Mouse (Mus musculus): ENCODE data around the gene Gm17606. TPM values are rescaled to one million over a fixed set of nuclear protein-coding genes. Genes with fewer than 3 reads are reported as not detected.

Gm17606 gene
- polyA plus RNA-seq, 1 experiment = not detected

DNA sequence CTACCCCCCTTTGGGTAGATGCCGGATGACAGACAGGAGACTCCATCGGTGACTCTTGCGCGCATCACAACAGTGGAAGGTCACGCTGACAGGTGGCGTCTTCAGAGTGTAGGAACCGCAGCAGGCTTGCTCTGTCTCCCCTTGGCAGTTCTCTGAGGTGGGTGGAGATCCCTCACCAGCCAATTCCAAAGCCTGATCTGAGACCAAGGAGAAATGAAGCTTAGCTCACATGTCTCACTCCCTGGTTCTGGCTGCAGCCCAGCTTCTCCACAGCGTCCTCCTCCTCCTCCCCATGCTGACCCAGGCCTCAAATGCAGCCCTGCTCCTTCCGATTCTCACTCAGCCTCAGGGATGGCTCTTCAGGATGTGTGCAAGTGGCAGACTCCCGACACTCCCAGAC is 15.8 kb upstream of the Gm17606 start:
- Histone ChIP-seq H3K36me3 (ENCODE audit: control insufficient read depth, insufficient read depth) (no peaks in the 10 kb centered on the region), H3ac (ENCODE audit: control insufficient read depth, insufficient read length) (no peak overlapping the region), H3K4me3 (no peak overlapping the region), H3K4me2 (ENCODE audit: low read depth) (no peak overlapping the region), H3K79me2 (ENCODE audit: control insufficient read depth, insufficient read depth) (no peaks in the 10 kb centered on the region), H3K27me3 (ENCODE audit: control insufficient read depth, insufficient read depth, insufficient read length) (no peaks in the 10 kb centered on the region)
- TF ChIP-seq MYOD1 (IDR thresholded peaks at IDR 0.05; ENCODE audit: control insufficient read depth in 1 of 3, insufficient read length in 2 of 3, low read depth in 2 of 3) = peak in 1 of 3 experiments; percentile 16
- TF ChIP-seq E2F4 (IDR thresholded peaks at IDR 0.05; ENCODE audit: insufficient read depth) = no peak

DNA sequence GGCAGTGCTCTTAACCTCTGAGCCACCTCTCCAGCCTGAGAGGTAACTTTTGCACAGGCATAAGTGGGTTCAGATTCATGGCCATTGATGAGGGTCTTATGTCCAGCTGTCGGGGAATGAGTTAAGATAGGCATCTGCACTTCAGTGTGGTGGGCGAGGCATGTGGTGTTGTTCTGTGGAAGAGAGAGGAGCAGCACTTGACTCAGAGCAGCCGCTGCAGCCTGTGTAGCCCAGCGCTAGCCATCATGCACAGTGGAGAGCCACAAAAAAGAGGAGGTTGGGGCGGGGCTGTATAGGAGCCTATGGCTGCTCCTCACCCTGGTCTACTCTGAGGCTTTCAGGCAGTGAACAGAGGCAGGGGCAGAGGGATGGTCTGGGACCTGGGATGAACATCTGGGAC is 12.6 kb upstream of the Gm17606 start:
- Histone ChIP-seq H3ac (ENCODE audit: control insufficient read depth, insufficient read length) (no peak overlapping the region), H3K79me2 (ENCODE audit: control insufficient read depth, insufficient read depth) (no peaks in the 10 kb centered on the region), H3K27me3 (ENCODE audit: control insufficient read depth, insufficient read depth, insufficient read length) (no peaks in the 10 kb centered on the region), H3K4me3 (no peak overlapping the region), H3K4me2 (ENCODE audit: low read depth) (no peak overlapping the region), H3K36me3 (ENCODE audit: control insufficient read depth, insufficient read depth) (no peaks in the 10 kb centered on the region)
- TF ChIP-seq POLR2A (IDR thresholded peaks at IDR 0.05; ENCODE audit: insufficient read length, low read depth) (no peak), TCF12 (IDR thresholded peaks at IDR 0.05; ENCODE audit: insufficient read depth, poor library complexity, severe bottlenecking) (no peak), MYOG (IDR thresholded peaks at IDR 0.05; ENCODE audit: control insufficient read depth in 1 of 3, insufficient read depth in 1 of 3, insufficient read length in 2 of 3, low read depth in 2 of 3) (peak in 2 of 3 experiments; percentile 16 to 65), MYOD1 (IDR thresholded peaks at IDR 0.05; ENCODE audit: control insufficient read depth in 1 of 3, insufficient read length in 2 of 3, low read depth in 2 of 3) (peak in 2 of 3 experiments; percentile 45 to 60)

DNA sequence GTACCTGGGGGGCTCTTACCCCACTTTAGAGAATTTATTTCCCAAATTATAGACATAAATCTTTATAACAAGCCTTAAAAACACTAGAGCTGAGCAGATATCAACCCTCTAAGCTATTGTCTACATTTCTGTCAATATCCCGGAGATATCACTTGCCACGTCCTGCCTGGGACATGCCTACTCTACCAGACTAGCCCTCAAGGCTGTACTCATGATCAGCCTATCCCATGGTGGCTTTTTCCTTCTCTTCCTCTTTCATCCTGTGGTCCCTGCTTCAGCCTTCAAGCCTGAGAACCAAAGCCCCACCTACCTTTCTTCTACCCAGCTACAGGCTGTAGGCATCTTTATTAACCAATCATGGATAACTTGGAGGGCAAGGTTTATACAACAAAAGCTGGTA is 11.0 kb upstream of the Gm17606 start:
- Histone ChIP-seq H3K4me3 (no peak overlapping the region), H3K4me2 (ENCODE audit: low read depth) (no peak overlapping the region), H3K79me2 (ENCODE audit: control insufficient read depth, insufficient read depth) (no peaks in the 10 kb centered on the region), H3K36me3 (ENCODE audit: control insufficient read depth, insufficient read depth) (no peaks in the 10 kb centered on the region), H3ac (ENCODE audit: control insufficient read depth, insufficient read length) (no peak overlapping the region), H3K27me3 (ENCODE audit: control insufficient read depth, insufficient read depth, insufficient read length) (no peaks in the 10 kb centered on the region)
- no peak for TF ChIP-seq POLR2A (IDR thresholded peaks at IDR 0.05; ENCODE audit: insufficient read length, low read depth)
- TF ChIP-seq CEBPB (IDR thresholded peaks at IDR 0.05; ENCODE audit: insufficient read depth, poor library complexity, severe bottlenecking) = no peak
- no peak for TF ChIP-seq SRF (IDR thresholded peaks at IDR 0.05; ENCODE audit: control insufficient read depth, insufficient read length, low read depth)
- no peak for TF ChIP-seq REST (IDR thresholded peaks at IDR 0.05; ENCODE audit: insufficient read depth, insufficient read length)
- no peak for TF ChIP-seq MYOD1 (IDR thresholded peaks at IDR 0.05; ENCODE audit: control insufficient read depth in 1 of 3, insufficient read length in 2 of 3, low read depth in 2 of 3)
- no peak for TF ChIP-seq POLR2AphosphoS2 (IDR thresholded peaks at IDR 0.05; ENCODE audit: insufficient read length, low read depth)

DNA sequence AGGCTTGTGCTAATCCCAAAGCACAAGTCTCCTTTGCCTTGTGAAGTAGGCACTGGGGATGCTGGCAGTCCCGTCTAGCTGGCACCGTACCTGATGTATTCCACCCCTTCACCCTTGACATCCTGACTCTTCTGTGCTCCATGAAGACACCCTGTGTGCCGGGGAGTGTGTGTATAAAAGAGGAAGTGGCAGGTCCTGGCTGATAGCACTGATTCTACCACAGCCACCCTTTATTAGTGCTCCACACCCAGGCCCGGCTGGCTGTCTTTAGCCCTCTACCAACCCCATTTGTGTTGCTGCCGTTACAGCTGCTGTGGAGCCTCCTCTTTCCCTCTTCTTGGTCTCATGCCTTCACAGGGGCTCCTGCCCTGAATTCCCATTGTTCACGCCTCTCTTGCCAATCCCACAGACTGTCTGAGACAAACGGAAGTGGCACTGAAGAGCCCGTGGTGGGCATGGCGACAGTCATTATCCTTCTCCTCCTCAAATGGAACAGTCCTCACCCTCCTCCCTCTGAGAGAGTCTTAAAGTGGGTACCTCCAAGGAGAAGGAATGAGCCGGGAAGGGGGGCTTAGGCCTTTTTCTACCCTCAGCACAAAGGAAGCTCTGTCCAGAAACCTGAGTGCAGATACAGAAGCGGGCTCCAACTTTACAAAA is 10.0 kb upstream of the Gm17606 start:
- H3K36me3 ChIP-seq (ENCODE audit: control insufficient read depth, insufficient read depth) = no peaks in the 10 kb centered on the region
- no peaks in the 10 kb centered on the region for H3K27me3 ChIP-seq (ENCODE audit: control insufficient read depth, insufficient read depth, insufficient read length)
- no peak overlapping the region for H3ac ChIP-seq (ENCODE audit: control insufficient read depth, insufficient read length)
- H3K4me3 ChIP-seq = no peak overlapping the region
- TF ChIP-seq TCF12 (IDR thresholded peaks at IDR 0.05; ENCODE audit: insufficient read depth, poor library complexity, severe bottlenecking) (no peak), POLR2A (IDR thresholded peaks at IDR 0.05; ENCODE audit: insufficient read length, low read depth) (no peak), REST (IDR thresholded peaks at IDR 0.05; ENCODE audit: insufficient read depth, insufficient read length) (no peak), POLR2AphosphoS2 (IDR thresholded peaks at IDR 0.05; ENCODE audit: insufficient read length, low read depth) (no peak), SRF (IDR thresholded peaks at IDR 0.05; ENCODE audit: control insufficient read depth, insufficient read length, low read depth) (no peak), TCF3 (IDR thresholded peaks at IDR 0.05; ENCODE audit: insufficient read length, low read depth) (no peak), E2F4 (IDR thresholded peaks at IDR 0.05; ENCODE audit: insufficient read depth) (no peak), CEBPB (IDR thresholded peaks at IDR 0.05; ENCODE audit: insufficient read depth, poor library complexity, severe bottlenecking) (no peak), MAX (IDR thresholded peaks at IDR 0.05; ENCODE audit: low read depth) (no peak), MYOG (IDR thresholded peaks at IDR 0.05; ENCODE audit: control insufficient read depth in 1 of 3, insufficient read depth in 1 of 3, insufficient read length in 2 of 3, low read depth in 2 of 3) (no peak), MYOD1 (IDR thresholded peaks at IDR 0.05; ENCODE audit: control insufficient read depth in 1 of 3, insufficient read length in 2 of 3, low read depth in 2 of 3) (no peak), USF1 (IDR thresholded peaks at IDR 0.05; ENCODE audit: low read depth) (no peak)
- H3K79me2 ChIP-seq (ENCODE audit: control insufficient read depth, insufficient read depth) = no peaks in the 10 kb centered on the region
- no peak overlapping the region for H3K4me2 ChIP-seq (ENCODE audit: low read depth)

DNA sequence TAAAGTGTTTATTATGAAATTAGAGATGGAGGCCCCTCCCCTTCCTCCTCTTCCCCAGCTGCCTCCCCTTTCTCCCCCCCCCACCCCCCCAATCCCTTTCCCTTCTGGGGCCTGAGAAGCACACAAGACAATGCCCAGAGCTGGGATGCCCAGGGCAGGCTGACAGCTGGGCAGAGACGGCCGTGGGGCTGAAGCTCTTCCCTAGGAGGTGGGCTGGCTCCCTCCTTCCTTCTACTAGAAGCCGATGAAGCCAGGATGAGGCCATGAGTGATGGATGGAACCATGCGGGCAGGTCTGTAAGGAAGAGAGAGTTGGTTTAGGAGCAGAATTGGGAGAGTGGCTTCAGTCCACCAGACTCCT is 9.5 kb upstream of the Gm17606 start:
- Histone ChIP-seq H3K4me2 (ENCODE audit: low read depth) (no peak overlapping the region), H3K36me3 (ENCODE audit: control insufficient read depth, insufficient read depth) (no peaks in the 10 kb centered on the region), H3K79me2 (ENCODE audit: control insufficient read depth, insufficient read depth) (no peaks in the 10 kb centered on the region)

More for the DNA sequence above, 9.5 kb upstream of the Gm17606 start:
- TF ChIP-seq E2F4 (IDR thresholded peaks at IDR 0.05; ENCODE audit: insufficient read depth) (no peak), SRF (IDR thresholded peaks at IDR 0.05; ENCODE audit: control insufficient read depth, insufficient read length, low read depth) (no peak), POLR2AphosphoS2 (IDR thresholded peaks at IDR 0.05; ENCODE audit: insufficient read length, low read depth) (no peak), CEBPB (IDR thresholded peaks at IDR 0.05; ENCODE audit: insufficient read depth, poor library complexity, severe bottlenecking) (no peak), POLR2A (IDR thresholded peaks at IDR 0.05; ENCODE audit: insufficient read length, low read depth) (no peak), TCF3 (IDR thresholded peaks at IDR 0.05; ENCODE audit: insufficient read length, low read depth) (no peak), MAX (IDR thresholded peaks at IDR 0.05; ENCODE audit: low read depth) (no peak), REST (IDR thresholded peaks at IDR 0.05; ENCODE audit: insufficient read depth, insufficient read length) (no peak), MYOD1 (IDR thresholded peaks at IDR 0.05; ENCODE audit: control insufficient read depth in 1 of 3, insufficient read length in 2 of 3, low read depth in 2 of 3) (no peak), TCF12 (IDR thresholded peaks at IDR 0.05; ENCODE audit: insufficient read depth, poor library complexity, severe bottlenecking) (no peak), MYOG (IDR thresholded peaks at IDR 0.05; ENCODE audit: control insufficient read depth in 1 of 3, insufficient read depth in 1 of 3, insufficient read length in 2 of 3, low read depth in 2 of 3) (no peak), USF1 (IDR thresholded peaks at IDR 0.05; ENCODE audit: low read depth) (no peak)
- H3K4me3 ChIP-seq = no peak overlapping the region
- no peak overlapping the region for H3ac ChIP-seq (ENCODE audit: control insufficient read depth, insufficient read length)
- H3K27me3 ChIP-seq (ENCODE audit: control insufficient read depth, insufficient read depth, insufficient read length) = no peaks in the 10 kb centered on the region
